Mouse (Mus musculus) natural killer cell, adult 2 months (primary cell): ENCODE results near the gene Ptpn7.

ENCODE experiments used
- DNase-seq, 2 experiments: peaks; one replicate each; pipeline ENCODE4 v3.0.0; 2022; ENCODE audit warnings: low spot score in 2 of 2

The Ptpn7 gene

DNA sequence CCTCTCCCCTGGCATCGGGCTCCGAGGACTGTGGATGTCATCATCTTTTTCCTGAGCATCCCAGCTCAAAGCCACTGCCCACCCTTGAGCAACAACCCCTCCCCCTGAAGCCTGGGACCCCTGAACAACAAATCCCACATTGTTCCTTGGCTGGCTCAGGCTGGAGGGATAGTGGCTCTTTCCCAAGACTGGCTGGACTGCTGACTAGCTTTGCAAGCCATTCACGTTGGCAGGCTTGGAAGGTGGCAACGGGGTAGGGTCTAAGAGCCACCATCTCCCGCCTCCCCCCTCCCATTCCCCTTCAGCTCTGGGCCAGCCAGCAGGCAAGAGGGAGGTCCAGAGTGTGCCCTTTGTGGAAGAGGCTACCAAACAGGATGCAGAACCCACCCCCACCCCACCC lies 26.1 kb downstream of the Ptpn7 start:
- DNase-seq, result no peak

DNA sequence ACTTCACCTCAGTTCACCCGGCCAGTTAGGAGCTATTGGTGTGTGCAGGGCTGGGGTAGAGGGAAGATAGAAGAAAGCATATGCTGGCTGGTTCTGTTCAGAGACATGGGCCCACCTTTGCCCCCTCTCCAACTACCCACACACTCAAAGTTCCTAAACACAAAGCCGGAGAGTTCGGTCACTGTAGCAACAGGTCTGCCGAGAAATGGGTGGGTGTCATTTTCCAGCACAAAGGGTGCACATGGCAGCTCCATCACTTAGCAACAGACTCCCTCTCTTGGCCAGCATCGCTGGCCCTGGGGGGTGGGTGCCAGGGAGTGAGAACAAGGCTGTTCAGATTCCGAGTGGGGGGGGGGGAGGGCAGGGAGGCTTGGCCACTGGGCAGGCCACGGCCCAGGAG lies 26.6 kb downstream of the Ptpn7 start:
- no peak for DNase-seq

DNA sequence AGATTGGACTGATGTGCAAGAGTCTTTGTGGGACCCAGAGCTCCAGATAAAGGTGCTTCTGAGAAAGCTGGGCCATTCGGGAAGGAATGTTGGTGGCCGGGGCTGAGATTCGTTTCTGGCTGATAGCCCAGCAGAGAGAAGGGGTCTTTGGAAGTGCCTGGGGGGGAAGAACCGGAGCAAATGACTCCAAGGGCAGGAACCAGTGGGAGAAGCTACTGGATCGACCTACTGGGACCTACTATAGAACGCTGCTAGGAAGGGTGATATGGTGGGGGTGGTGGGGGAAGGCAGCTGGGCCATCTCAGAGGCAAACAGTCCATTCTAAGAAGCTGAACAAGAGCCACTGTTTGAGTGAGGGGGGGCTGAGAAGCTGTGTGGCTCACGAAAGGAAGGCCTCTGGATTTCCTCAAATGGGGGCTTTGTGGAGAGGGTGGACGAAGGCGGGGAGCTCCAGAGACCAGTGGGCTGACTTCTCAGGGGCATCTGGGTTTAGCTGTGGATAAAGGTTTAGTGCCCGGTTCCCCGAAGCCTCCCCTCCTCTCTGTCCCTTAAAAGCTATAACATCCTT lies 27.1 kb downstream of the Ptpn7 start:
- DNase-seq, result no peak

DNA sequence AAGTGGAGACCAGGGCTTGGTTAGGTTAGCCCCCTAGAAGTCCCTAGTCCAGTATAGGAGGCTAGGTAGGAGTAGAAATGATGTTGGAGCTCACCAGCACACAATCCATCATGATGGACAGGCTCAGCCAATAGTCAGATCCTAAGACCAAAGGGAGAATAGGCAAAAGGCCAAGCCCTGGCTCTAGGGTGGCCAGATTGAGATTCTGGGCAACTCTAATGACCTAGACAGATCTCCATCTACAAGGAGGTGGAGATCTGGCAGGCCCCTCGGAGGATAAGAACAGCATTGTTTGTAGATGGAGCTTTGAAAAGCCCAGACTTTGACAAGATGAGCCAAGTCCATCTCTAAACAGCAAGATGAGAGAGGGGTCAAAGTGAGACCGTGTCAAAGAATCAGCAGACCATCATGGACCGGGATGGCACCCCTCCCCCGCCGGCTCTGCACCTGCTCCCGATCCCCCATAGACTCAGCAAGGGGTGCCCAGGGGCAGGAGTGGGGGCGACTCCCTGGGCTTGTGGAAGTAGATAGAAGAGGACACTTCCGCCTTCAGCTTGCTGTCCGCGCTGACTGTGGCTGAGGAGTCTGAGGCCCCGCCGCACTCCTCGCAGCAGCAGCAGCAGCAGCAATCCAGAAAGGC lies 28.0 kb downstream of the Ptpn7 start:
- DNase-seq, result no peak

DNA sequence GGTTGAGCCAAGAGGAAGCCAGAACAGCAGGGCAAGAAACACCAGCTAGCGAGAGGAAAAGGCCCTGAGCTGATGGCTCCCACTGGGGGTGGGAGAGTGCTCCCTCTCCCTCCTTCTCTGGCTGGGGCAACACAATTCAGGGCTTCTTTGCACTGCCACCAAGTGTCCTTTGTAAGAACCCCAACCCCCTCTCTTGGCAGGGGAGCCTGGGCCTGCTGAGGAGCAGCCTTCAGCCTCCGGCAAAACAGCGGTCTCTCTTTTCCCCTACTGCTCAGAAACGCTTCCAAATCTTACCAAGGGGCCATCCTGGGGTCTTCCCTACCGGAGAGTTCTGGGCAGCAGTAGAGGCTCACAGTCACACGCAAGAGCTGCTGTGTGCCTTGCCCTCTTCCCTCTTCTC lies 30.2 kb downstream of the Ptpn7 start:
- no peak for DNase-seq

DNA sequence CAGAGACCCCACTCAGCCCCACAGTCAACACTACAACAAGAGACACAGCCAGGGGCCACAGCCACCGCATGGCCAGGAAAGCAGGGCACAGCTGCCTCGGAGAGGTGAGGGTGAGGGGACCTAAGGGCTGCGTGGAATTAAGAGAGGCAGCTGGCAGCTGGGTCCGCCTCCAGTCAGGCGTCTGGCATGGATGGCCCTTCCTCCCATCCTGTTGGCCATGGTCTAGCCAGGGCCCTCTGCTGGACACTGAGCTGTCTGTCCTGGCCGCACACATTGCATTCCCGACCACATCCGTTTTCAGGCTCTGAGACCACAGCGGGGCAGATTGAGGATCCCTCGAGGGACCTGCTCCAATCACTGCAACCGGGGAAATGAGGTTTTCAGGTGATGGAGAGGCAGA lies 34.9 kb downstream of the Ptpn7 start, which contains the start of gene Gpr37l1:
Gpr37l1 (minus strand) TSS at position 247 of the 400 bp plus-strand sequence.
- no peak for DNase-seq

DNA sequence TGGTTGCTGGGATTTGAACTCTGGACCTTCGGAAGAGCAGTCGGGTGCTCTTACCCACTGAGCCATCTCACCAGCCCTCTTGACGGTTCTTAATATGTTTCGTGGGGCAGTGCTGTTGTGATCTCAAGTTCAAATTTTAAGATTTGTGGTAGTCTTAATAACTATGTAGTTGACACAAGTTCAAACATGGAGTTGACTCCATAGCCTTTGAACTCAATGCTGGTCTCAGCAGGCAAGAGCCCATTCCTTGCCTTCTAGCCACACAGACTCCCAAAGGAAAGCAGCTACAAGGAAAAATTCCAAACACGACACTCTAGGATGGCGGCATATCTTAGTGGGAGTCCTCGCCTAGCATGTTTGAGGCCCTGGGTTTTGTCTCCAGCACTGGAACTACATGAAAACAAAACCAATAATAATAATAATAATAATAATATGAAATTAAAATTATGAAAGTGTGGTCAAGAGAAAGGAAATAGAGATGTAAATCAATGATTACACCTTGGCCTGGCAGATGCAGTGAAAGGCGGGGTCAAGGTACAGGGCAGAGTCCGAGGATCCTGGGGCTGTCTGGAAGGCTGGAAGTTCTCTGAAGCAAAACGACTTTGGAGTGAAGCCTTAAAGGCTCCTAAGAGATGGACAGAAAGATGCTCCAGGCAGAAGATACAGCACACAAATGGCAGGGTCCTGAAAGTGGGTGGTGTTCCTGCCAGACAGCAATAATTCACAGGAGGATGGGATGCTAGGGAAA lies 36.1 kb downstream of the Ptpn7 start:
- DNase-seq, result no peak

DNA sequence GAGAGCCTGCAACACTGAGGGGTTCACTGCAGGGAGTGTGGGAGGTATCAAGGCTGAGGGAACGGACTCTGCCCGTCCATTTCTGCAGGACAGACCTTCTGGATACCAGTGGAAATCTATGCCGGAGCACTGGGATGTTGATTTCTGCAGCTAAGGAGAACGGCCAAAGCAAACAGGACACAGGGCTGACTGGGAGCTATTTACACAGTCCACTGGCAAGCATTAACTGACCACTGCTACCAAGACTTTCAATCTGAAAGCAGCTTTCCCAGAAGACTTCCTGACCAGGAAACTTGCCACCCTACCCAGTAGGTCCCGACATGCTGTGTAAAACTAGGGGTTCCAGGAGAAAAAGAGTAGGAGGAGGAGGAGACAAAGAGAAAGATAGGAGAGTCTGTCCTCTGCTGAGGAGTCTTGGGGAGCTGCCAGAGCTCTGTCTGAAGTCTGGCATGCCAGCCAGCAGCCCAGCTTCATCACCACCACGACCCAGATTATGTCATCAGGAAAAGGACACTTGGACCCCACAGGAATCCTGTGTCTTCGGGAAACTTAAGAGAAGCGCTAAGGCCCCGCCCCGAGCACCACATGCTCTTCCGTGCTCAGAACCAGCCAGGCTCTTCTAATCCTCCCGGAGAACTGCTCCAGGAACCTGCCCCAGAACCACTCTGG lies 37.2 kb downstream of the Ptpn7 start:
- DNase-seq, result no peak

DNA sequence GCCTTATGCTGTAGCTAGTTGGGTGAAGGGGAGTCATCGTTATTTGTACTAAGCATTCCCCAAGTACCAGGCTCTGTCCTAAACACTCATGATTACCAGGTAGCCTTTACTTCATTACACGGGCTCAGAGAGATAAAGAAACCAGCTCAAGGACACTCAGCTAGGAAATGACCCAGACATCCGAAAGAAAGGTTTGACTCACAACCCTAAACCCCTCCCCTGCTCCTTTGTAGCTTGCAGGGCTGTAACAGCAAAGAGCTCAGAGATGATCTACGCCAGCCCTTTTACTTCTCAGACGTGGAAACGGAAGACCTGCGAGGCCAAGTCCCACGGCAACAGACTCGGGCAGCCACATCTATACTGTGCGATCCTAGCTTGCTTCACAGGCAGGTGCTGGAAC lies 37.8 kb downstream of the Ptpn7 start:
- DNase-seq, result no peak

DNA sequence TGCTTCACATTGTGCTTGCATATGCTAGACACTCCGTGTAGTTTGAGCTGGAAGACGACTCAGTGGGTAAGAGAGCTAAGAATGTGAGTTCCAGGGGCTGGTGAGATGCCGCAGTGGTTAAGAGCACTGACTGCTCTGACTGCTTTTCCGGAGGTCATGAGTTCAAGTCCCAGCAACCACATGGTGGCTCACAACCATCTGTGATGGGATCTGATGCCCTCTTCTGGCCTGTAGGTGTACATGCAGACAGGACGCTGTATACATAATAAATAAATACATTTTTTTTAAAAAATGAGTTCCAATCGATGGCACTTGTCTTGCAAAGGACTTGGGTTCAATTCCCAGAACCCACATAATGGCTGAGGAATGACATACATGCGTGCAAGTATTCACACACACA lies 38.7 kb downstream of the Ptpn7 start:
- no peak for DNase-seq

DNA sequence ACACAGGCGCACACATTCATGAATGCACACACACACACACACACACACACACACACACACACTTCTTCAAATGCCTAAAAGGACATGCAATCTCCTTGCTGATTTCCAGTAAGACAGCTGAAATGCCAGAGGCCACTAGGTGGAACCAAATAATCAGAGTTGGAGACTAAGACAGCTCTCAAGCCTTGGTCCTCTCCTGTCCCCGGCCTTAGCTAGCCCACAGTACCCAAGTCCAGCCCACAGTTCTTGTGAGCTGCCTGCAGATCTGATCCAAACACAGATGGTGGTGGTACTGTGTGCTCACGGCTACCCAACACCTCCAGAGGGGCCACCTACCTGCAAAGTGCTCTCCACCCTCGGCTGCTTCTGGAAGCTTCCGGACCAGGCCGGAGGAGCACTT lies 39.5 kb downstream of the Ptpn7 start:
- DNase-seq, result no peak

DNA sequence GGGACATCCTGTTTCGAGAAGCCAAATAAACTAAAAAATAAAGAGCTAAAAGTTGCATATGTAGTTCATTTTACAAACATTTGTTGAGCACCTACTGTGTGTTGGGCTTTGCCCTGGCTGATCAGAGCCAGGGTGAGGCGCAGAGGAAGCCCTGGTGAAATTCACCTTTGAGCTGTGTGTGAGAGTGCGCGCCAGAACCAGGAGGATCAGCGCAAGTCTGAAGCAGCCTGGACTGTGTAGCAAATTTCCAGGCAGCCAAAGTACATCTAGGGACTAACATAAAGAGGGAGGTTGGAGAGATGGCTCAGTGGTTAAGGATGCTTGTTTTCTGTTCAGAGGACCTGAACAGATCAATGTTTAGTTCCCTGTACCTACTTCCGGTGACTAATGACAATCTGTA lies 40.8 kb downstream of the Ptpn7 start:
- DNase-seq, result no peak

DNA sequence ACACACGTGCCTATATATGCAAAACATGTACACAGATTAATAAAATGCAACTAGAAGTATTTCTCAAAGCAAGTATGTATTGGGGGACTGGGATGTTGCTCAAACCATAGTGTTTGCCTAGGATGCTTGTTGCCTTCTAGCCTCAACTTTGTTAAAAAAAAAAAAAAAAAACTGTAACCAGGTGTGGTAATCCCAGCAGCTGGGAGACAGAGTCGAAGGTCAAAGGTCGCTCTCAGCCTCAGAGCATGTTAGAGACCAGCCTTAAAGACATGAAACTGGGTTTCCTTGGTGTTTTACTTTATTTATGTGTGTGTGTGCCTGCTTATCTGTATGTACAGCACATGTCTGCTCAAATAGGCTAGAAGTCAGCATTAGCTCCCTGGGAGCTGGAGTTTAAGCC lies 42.7 kb downstream of the Ptpn7 start:
- no peak for DNase-seq

DNA sequence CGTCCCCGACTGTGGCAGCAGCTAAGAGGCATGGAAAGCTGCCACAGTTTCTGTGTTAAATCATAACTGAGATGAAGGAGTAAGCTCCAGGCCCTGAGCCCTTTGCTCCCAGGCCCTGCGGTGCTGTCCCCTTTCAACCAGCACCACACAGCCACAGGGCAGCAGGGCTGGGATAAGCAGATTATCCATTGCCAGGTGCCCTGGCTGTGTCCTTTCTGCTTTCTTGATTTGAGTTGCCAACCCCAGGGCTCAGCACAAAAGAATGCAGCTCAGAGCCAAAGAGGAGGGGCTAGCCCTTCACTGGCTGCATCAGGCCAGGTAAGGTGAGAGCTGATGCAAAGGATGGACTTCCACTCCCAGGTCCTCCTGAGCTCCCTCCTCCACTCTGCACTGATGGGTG lies 45.2 kb downstream of the Ptpn7 start:
- no peak for DNase-seq

DNA sequence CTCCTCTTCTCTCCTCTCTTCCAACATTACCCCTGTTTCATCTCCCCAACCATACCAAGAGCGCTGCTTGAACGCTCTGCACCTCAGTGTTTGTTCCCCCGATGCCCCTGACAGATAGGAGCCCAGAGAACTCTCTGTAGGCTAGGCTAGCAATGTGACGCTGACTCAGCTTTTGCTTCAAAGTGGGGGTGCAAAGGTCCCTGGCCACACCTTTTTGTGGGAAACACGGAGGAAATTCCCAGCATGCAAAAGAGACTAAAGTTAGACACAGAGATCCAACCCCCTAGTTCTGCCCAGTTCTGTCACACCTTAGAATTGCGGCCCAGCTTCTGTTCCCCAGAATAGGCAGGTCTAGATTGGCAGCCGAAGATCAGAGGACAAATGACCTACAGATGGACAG lies 46.4 kb downstream of the Ptpn7 start:
- DNase-seq, result no peak

DNA sequence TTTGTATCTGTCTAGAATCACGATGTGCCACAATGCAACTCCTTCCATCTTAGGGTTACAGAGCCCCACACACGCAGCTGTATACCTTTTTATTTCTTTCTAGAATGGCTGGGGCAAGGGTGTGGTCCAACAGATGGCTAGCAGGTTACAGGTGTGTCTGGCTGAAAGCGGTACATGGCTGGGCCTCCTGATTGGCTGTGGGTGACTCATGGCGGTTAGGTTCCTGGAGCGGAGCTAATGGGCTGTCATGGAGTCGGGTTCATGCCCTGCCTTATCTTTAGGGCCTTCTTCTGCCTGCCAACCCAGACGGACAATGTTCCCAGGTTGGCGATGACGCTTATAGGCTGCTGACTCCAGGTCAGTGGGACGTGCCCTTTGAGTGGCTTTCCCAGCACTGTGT lies 48.3 kb downstream of the Ptpn7 start:
- DNase-seq, result no peak

DNA sequence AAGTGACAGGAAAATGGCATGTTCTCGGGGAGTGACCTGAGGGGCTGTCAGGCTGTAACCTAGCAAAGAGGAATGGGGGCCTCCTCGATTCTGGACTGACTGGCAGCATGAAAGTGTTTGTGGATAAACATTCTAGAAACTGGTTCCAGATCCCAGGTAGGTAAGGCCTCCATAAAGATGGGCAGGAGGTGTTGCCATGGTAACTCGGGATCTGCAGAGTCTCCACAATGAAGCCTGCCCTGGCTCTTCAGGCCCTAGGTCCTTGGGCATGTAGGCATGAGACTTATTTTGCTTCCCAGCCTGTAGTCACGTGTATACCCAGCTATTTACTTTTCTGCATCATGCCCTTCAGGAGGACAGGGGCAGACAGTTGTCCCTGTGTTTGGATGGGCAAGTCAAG lies 48.8 kb downstream of the Ptpn7 start:
- no peak for DNase-seq

DNA sequence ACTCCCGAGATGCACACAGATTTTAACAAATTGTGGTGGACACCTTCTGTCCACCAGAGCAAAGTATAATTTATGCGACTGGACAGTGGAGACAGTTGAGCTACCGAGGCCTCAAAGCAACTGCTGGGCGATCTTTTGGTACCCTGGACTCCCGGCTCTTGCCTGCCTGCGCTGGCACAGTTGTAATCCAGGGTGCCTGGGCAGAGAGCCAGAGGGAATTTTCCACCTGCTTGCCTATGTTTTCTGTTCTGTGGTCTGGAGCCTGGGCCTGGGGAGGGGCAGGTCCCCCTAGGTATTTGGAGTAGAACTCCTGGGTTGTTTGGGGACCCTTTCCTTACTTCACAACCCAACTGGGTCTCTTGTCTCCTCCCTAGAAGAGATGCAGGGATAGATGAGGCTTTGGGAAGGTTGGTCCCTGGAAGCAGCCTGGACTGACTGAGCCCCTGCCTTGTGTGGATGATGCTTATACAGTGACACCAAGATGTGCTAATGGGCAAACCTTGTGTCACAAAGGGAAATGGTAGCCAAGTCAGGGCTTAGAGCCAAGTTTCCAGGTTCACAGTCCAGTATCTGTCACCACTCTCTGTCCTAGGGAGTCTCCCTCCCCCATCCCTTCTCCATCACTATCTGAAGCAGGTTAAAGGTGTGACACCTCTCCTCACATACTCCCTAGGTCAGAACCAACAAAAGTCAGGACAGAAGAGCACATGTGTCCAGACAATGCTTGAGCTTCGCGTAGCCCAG lies 49.6 kb downstream of the Ptpn7 start:
- DNase-seq, result no peak

DNA sequence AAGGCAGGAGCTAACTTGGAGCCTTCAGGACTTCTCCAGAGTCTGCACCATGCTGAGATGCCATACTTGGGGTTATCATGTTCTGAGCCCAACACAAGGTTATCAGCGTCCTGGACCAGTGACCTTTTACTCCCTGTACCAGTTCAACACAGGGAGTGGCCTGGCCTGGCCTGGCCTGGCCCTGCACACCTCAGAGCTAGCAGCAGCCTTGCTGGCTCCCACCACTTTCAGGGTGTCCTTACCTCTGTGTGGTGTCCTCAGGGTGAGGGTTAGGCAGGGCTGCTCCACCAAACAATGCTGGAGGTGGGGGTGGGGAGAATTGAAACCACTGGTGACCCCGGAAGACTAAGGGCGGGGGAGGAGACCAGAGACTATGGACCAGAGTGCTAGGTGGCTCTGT lies 50.5 kb downstream of the Ptpn7 start:
- no peak for DNase-seq

DNA sequence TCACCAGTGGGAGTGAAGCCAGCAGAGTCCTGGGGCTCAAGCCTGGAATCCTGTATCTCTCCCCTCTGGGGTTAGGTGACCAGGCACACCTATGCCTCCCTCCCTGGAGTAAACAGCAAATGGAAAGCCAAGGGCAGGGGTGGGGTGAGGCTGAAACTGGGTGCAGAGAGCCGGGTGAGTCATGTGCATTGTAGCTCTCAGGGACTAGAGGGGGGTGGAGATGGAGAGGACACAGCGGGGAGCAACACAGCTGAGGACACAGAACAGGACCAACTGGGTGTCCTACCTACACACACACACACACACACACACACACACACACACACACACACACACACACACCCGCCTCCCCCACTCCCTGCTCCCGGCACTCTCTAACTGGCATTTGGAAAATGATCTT lies 50.9 kb downstream of the Ptpn7 start:
- no peak for DNase-seq

DNA sequence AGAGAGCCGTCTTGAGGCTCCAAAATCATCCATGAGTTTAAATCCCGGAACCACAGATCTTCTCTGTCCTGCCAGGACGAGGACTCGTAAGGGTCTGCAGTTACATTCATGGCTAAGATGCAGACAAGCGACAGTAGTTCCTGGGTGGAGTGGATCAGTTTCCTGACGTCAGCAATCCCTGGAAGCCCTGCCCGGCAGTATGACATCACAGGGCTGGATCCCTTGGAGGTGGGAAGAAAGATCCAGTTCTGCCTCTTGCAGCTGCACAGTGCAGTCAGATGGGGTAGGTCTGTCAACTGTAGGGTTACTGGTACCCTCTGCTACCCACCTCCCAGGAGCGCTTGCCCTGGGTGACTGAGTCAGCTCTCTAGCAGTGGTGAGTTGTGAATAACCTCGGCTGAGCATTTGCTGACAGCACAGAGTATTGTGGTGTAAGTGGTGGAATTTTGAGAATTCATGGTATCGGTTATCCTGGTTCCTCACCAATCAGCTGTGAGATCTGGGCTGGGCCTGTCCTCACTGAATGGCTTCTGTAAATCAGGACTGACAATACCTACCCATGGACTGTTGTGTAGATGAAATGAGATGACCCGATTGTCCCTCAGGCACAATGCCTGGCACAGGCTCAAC lies 51.6 kb downstream of the Ptpn7 start:
- DNase-seq, result no peak

DNA sequence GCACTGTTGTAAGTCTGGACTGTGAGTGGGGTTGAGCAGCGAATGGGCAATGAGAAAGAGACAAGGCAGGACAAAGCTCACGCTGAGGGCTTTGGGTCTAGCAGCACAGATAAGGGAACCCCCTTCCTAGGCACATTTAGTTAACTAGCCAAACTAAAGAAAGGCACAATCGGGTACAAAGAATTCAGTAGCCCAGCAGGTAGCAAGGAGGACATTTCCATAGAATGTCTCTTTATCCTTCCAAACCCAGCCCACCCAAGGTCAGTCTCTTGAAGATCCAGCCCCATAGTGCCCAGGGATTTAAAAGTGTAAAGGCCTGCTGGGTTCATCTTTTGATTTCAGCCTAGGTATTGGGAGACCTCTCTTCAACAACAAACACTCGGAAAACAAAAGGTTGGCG lies 53.4 kb downstream of the Ptpn7 start:
- DNase-seq, result no peak
